In genomic region chr2:21206278-21206677, GRCm38 (mm10) we compare ENCODE assay signal across 8 mouse cellular contexts. TPM values are rescaled to one million over a fixed set of nuclear protein-coding genes. Genes with fewer than 3 reads are reported as not detected.
DNase-seq lines count a peak whose midpoint lies in the region; ATAC-seq and TF ChIP-seq lines count a peak whose summit lies in the region.

No protein-coding gene starts in this region.

- H3K9me3 ChIP-seq in lung, embryonic 15.5 days: no peaks in the 10 kb centered on the region
- no peaks in the 10 kb centered on the region for H3K9me3 ChIP-seq in intestine, postnatal 0 days (ENCODE audit: control insufficient read depth)
- H3K9me3 ChIP-seq in neural tube, embryonic 13.5 days: no peaks in the 10 kb centered on the region

- H3K4me1 ChIP-seq in lung, embryonic 15.5 days: peaks cover 8% of the 10 kb centered on the region; the same call in 1 of the 2 replicates
- no peaks in the 10 kb centered on the region; the same call in 1 of the 2 replicates for H3K4me1 ChIP-seq in embryonic fibroblast, embryonic 13.5 days (ENCODE audit: control insufficient read depth, insufficient read depth, low read length)
- H3K4me1 ChIP-seq in intestine, postnatal 0 days (replicated peaks; ENCODE audit: control insufficient read depth, insufficient read depth, low read length): no peaks in the 10 kb centered on the region
- H3K4me1 ChIP-seq in neural tube, embryonic 13.5 days (replicated peaks): peaks cover 23% of the 10 kb centered on the region

- H3K27me3 ChIP-seq in lung, embryonic 15.5 days: no peaks in the 10 kb centered on the region
- H3K27me3 ChIP-seq in intestine, postnatal 0 days (replicated peaks; ENCODE audit: control insufficient read depth, insufficient read depth, low read length): no peaks in the 10 kb centered on the region
- H3K27me3 ChIP-seq in neural tube, embryonic 13.5 days: no peaks in the 10 kb centered on the region

- TF ChIP-seq POLR2A in embryonic fibroblast, embryonic 13.5 days (IDR thresholded peaks at IDR 0.05; ENCODE audit: low read depth, low read length): no peak

- H3K36me3 ChIP-seq in lung, embryonic 15.5 days: no peaks in the 10 kb centered on the region
- H3K36me3 ChIP-seq in intestine, postnatal 0 days (ENCODE audit: control insufficient read depth, insufficient read depth): no peaks in the 10 kb centered on the region
- 0 out of 2 replicates have a peak, but pooled peaks cover 1% of the 10 kb centered on the region for H3K36me3 ChIP-seq in neural tube, embryonic 13.5 days

- ATAC-seq in lung, embryonic 15.5 days (ENCODE audit: borderline replicate concordance, extremely low read depth, low FRiP score, low TSS enrichment): no peak
- no peak for ATAC-seq in intestine, postnatal 0 days
- ATAC-seq in neural tube, embryonic 13.5 days (ENCODE audit: low read depth): no peak

- peak overlapping the region; percentile 61 for H3K4me3 ChIP-seq in lung, embryonic 15.5 days
- H3K4me3 ChIP-seq in embryonic fibroblast, embryonic 13.5 days (ENCODE audit: insufficient read depth, low read length): peak overlapping the region; percentile 73
- H3K4me3 ChIP-seq in intestine, postnatal 0 days (ENCODE audit: low read depth, low read length): peak overlapping the region; percentile 61
- H3K4me3 ChIP-seq in neural tube, embryonic 13.5 days: peak overlapping the region; percentile 71

- no peak for DNase-seq in lung, postnatal 10 days
- no peak for DNase-seq in layer of hippocampus, adult 9-11 months
- DNase-seq in right cerebral cortex, adult 2 months (ENCODE audit: low spot score in 2 of 2): no peak
- no peak for DNase-seq in urinary bladder, adult 2 months (ENCODE audit: low spot score)

- H3K27ac ChIP-seq in lung, embryonic 15.5 days: peak overlapping the region; percentile 58; the same call in 1 of the 2 replicates
- H3K27ac ChIP-seq in embryonic fibroblast, embryonic 13.5 days (ENCODE audit: insufficient read depth, low read length): no peak overlapping the region
- no peak overlapping the region for H3K27ac ChIP-seq in intestine, postnatal 0 days (ENCODE audit: low read depth, low read length)
- H3K27ac ChIP-seq in neural tube, embryonic 13.5 days (replicated peaks): peak overlapping the region; percentile 85; the same call in 1 of the 2 replicates

- TF ChIP-seq CTCF in embryonic fibroblast, embryonic 13.5 days (IDR thresholded peaks at IDR 0.05; ENCODE audit: borderline replicate concordance, insufficient read depth, low read length): no peak
- no peak for TF ChIP-seq CTCF in intestine, postnatal 0 days (IDR thresholded peaks at IDR 0.05; ENCODE audit: low read depth)

- H3K4me2 ChIP-seq in lung, embryonic 15.5 days: peak overlapping the region; percentile 86
- peak overlapping the region; percentile 65 for H3K4me2 ChIP-seq in intestine, postnatal 0 days (replicated peaks; ENCODE audit: low read depth)
- peak overlapping the region; percentile 69 for H3K4me2 ChIP-seq in neural tube, embryonic 13.5 days

- 39% methylated on average over 6 of the region's 6 CpGs for WGBS in lung, embryonic 15.5 days
- 43% methylated on average over 6 of the region's 6 CpGs for WGBS in intestine, postnatal 0 days
- 44% methylated on average over 6 of the region's 6 CpGs for WGBS in neural tube, embryonic 13.5 days

- peak overlapping the region; percentile 59 for H3K9ac ChIP-seq in lung, embryonic 15.5 days
- 0 out of 2 replicates have a peak overlapping the region, but pooled peaks have one; percentile 28 for H3K9ac ChIP-seq in intestine, postnatal 0 days (ENCODE audit: low read depth, low read length)
- peak overlapping the region; percentile 73 for H3K9ac ChIP-seq in neural tube, embryonic 13.5 days

RNA-seq across cellular contexts. Expression of gene Thnsl1, which starts 0.8 kb away (rescaled TPM):
- polyA plus RNA-seq in lung, embryonic 15.5 days (2015; fragmentation: Nextera tagmentation; extraction: Ambion mirVana): 7.0 and 8.5 TPM in 2 replicates
- 6.2 and 7.5 TPM in 2 replicates for polyA plus RNA-seq in embryonic fibroblast, embryonic 13.5 days (2011; ENCODE audit: insufficient read length, low read depth, missing spikeins)
- polyA plus RNA-seq in intestine, postnatal 0 days (2015; fragmentation: Nextera tagmentation; extraction: Ambion mirVana): 3.3 and 3.9 TPM in 2 replicates
- 18.8 and 19.3 TPM in 2 replicates for polyA plus RNA-seq in neural tube, embryonic 13.5 days (2015; fragmentation: Nextera tagmentation; extraction: Ambion mirVana)
- 5.8 and 6.0 TPM in 2 replicates for polyA plus RNA-seq in urinary bladder, adult 2 months (2012; rRNA removed)

RNA-seq across cellular contexts. Expression of gene Enkur, which starts 1.1 kb away (rescaled TPM):
- polyA plus RNA-seq in lung, embryonic 15.5 days (2015; fragmentation: Nextera tagmentation; extraction: Ambion mirVana): 2.9 and 3.0 TPM in 2 replicates
- polyA plus RNA-seq in embryonic fibroblast, embryonic 13.5 days (2011; ENCODE audit: insufficient read length, low read depth, missing spikeins): 0.44 and 0.83 TPM in 2 replicates
- polyA plus RNA-seq in intestine, postnatal 0 days (2015; fragmentation: Nextera tagmentation; extraction: Ambion mirVana): 2.8 and 3.2 TPM in 2 replicates
- 1.5 and 1.6 TPM in 2 replicates for polyA plus RNA-seq in neural tube, embryonic 13.5 days (2015; fragmentation: Nextera tagmentation; extraction: Ambion mirVana)
- polyA plus RNA-seq in urinary bladder, adult 2 months (2012; rRNA removed): 1.4 and 2.4 TPM in 2 replicates

Comparison
In these comparisons a context has a peak if more than half of its experiments do, and no peak if none do; other contexts are left out.
1. H3K27ac ChIP-seq: peak in lung, embryonic 15.5 days (single experiment) and neural tube, embryonic 13.5 days (single experiment); none in embryonic fibroblast, embryonic 13.5 days (single experiment) and intestine, postnatal 0 days (single experiment).
2. Peak in every context shown above with its lines, with median percentiles within 50 percentile points of each other: H3K4me2 ChIP-seq, H3K4me3 ChIP-seq and H3K9ac ChIP-seq.